Mouse (Mus musculus) naive thymus-derived CD4-positive, alpha-beta T cell, adult 2 months (primary cell): ENCODE measurements around the gene Nudt5.

Experiments used
- DNase-seq: peaks from one replicate; pipeline ENCODE4 v3.0.0-alpha.2; 2011; ENCODE audit warnings: low read depth

Gene Nudt5

DNA sequence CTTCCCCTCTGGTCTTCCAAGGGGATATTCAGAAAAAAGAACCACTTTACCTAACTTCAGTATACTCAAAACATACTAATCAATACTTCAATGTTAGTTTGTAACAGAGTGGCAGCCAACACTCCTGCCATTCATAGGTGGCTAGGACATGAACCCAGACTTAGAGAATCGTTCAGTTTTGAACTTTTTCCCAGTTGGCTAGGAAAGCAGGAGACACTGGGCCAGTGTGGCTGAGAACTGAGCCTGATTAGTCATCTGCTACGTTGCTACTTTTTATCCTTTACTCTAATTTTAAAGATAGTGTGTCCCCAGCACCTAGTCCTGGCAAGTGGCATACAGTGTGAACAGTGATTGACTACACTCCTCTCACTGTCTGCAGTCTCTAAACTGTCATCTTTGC, 22.9 kb downstream of the Nudt5 start:
- no peak for DNase-seq

DNA sequence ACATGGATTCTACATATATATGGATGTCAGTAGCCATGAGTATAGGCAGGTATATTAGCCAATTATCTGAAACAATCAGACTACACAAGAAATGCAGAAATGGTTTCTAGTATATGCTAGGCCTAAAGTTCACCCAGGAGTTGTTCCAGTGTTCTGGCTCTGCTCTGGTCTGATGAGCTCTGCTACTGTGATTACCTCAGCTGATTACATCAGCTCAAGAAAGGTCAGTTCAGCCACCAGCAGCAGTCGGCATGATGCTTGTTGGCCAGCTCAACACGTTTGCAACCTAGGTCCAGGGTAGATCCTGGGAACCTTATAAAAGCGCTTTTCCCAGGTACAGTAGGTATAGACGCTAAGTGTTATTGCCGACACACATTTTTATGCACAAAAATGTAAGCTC, 24.9 kb downstream of the Nudt5 start:
- no peak for DNase-seq

DNA sequence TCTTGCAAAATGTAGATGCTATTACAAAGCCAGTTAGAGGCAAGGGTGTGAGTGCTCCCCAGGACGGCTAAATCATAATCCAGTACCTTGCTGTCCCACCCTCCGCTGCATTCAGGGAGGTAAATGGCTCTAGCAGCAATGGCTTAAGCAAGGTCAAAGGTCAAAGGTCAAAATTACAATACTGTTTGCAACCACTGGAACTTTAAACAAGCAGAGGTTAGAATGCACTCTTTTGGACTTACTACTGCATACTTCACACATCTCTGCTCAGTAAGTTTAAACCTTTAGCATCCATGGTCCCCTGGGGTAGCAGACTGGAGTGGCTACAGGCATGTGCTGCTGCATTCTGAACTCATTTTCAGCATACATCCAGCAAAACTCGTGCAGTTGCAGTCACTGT, 32.6 kb downstream of the Nudt5 start:
- DNase-seq, result no peak

DNA sequence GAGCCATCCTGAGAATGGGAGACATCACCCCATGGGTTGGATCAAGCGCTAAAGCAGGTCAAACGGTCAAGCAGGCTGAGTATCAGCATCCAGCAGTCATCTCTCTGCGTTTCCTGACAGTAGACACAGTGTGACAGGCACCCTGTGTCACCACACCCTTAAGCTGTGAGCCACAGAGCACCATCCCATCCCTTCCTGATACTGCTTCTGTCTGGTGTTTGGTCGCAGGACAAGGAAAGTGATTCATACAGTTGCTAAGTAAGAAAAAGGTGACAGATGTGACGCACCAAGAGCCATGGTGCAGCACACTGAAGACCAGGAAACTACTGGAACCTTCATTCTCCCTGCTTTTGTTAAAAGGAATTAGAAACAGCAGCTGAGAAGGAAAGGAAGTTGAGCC, 44.0 kb downstream of the Nudt5 start:
- DNase-seq, result no peak

DNA sequence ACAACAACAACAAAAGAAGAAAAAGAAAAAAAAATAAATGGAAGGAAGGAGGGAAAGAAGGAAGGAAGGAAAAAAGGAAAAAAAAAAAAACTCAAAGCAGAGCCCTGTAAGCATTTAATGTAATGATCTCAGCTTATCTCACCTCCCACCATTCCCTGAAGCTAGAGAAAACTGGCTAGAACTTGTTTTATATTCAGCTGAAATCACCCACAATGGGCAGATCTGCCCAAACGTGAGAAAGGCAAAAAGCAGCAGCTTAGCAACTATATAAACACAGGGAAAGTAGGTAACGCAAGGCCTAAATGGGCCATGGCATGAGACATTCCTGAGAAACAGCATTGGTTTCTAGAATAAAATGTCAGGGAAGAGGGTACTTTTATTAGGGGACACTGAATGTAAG, 44.6 kb downstream of the Nudt5 start:
- DNase-seq, result no peak

DNA sequence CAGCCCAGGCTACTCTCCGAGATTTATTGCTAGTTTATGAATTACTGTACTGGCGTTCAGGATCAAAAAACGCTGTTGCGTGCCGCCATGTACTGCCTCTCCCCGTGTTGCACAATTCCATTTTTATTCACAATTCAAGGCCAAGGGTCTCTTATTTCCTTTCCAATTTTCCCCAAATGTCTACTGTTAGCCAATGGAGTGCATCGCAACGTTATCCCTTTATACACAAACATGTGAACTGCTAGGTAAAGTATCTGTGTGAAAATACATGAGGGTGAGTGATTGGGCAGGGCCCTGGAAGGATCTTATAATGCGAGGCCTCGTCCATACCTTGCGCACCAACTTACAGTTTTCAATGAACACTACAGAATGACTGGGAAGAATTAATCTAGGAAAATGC, 49.5 kb downstream of the Nudt5 start:
- DNase-seq, result peak; percentile 19

DNA sequence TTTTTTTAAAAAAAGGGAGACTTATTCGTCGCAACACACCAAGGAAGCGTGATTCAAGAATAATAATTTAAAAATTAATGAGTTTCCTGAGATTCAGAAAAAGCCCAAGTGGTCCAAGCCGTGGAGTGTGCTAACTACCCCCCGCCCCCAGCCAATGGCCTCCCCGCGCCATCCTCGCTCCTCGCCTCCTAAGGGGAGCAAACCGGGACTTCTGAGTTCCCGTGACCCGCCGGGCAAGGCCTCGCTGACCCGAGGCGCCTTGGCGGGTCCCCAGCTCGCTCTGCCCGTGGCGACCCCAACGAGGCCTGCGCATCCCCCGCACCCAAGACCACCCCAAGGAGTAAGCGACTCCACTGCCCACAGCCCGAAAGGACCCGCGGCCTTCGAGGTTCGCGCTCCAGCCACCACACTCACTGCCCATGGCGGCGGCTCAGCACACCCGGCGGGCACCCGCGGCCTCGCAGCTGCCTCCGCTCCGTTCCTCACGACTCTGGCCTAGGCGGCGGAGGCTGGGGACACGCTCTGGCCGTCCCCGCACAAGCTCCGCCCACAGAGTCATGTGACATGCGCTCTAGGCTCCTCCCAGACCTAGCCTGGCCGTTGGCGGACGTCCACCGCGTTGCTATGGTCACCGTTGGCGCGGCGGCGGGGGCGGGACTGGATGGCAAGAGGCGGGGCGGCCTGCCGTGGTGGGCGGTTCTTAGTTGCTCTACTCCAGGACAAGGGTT, 50.2 kb downstream of the Nudt5 start, which contains the start of gene Sec61a2:
Gene Sec61a2 (minus strand): TSS at position 590 of the 728 bp plus-strand sequence.
- DNase-seq, result peak; percentile 96

DNA sequence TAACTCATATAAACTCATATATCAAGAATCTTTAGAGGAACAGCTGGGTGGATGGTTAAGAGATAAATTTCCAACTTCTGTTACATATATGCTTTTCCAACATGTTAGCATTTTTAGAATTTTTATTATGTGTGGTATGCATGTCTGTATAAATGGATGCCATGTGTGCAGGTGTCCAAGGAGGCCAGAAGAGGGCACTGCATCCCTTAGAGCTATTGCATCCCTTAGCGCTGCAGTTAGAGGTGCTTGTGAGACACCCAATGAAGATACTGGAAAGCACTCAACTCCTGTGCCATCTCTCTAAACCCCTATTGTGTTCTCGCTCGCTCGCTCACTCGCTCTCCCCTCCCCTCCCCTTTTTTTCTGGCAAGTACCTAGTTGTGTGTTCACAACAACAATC, 55.3 kb downstream of the Nudt5 start:
- DNase-seq, result peak; percentile 33

DNA sequence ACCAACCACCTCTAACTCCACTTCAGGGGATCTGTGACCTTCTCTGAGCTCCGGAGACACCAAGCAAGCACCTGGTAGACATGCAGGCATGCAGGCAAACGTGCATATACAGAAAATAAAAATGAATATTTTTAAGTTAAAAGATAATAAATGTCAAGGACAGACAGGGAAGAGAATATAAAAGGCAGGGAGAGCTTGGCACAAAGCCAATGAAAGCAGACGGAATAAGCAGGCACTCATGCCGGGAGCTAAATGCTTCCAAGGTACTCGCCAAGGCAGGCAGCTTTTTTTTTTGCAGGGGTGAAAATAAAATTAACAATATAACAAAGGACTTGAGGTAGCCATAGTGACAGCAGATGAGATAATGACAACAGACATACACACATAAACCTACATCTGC, 61.3 kb downstream of the Nudt5 start:
- no peak for DNase-seq

DNA sequence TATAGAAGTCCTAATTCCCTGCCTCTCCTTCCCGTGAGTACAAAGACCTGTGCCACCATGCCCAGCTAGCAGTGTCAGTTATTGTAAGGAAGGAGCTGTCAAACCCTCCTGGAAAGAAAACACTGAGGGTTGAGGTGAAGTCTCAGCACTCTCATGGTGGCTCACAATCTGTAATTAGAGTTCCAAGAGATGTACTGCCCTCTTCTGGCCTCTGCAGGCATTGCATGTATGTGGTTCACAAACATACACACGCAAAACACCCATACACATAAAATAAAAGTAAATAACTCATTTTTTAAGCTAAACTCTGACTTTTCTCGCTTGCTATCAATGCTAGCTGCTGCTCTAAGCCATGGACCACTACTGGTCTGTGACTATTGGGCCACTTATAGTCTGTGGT, 61.8 kb downstream of the Nudt5 start:
- peak; percentile 80 for DNase-seq

DNA sequence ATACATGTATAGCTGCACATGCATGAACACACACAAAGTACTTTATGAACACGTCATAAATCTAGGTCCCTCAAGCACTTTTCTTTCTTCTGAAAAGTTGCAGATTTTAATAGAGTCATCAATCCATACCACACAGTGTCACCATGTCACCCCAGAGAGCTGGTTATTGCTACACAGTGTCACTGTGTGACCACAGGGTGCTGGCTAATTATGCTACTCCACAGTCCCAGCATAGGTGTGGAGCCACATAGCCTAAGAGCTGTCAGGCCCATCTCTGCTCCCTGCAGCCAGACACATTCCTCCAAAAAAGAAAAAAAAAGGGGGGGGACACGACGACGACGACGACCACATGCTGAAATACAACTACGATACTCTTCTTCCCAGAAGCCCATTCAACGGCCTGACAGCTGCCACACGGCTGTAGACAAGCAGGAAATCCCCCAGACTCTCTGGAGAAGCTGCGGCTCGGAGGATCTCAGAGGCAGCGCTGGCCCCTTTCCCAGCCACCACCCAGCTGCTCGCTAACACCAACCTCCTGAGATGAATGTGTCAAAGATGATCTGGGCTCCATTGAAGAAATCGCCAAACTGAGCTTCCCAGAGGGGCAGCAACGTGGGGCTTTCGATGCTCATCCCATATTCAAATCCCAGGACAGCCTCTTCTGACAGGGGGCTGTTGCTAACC, 66.6 kb downstream of the Nudt5 start:
- no peak for DNase-seq
